Mouse (Mus musculus) hematopoietic stem cell, adult 5-6 weeks (primary cell): ENCODE data around the gene Igf1r. TPM values are rescaled to one million over a fixed set of nuclear protein-coding genes. Genes with fewer than 3 reads are reported as not detected.

Experiments
- total RNA-seq: library from RNA; stranded (forward); fragments of 172-1452, 232-1000 nt; gene quantifications from 2 replicates; pipeline ENCODE4 v1.2.3, GENCODE M21; 2017

Igf1r gene
- total RNA-seq, 1 experiment from 2014 or later, result 31.6 TPM

Other genes starting within 250 kb of the Igf1r start
- 0.05 and 0.25 TPM in 2 replicates for gene Synm, start 193.1 kb upstream of the Igf1r start, total RNA-seq